Mouse (Mus musculus) bone marrow, adult 2 months (tissue): ENCODE data around the gene Abca9. TPM values are rescaled to one million over a fixed set of nuclear protein-coding genes. Genes with fewer than 3 reads are reported as not detected.

Experiments
- H3K27ac ChIP-seq: fragments of 200-500 bp; 2 replicates; pipeline ENCODE4 v1.5.1; 2012; ENCODE audit warnings: low read depth, mild to moderate bottlenecking, control low read depth, inconsistent platforms, low read length; ENCODE audit not compliant: control insufficient read depth, poor library complexity, insufficient read depth
- H3K4me1 ChIP-seq: fragments of 200-500 bp; 2 replicates; pipeline ENCODE4 v1.6.1; 2011; ENCODE audit warnings: low read length; ENCODE audit not compliant: control insufficient read depth, insufficient read depth
- H3K4me3 ChIP-seq: fragments of 200-500 bp; replicated peaks from 2 replicates; pipeline ENCODE3; 2011; ENCODE audit warnings: mild to moderate bottlenecking, low read depth, low read length, control low read depth; ENCODE audit not compliant: control insufficient read depth
- CTCF ChIP-seq: fragments of 200-500 bp; IDR thresholded peaks from 2 replicates; pipeline ENCODE4 v1.5.1; 2011; ENCODE audit warnings: low read length, control low read depth; ENCODE audit not compliant: control insufficient read depth, insufficient read depth
- POLR2A ChIP-seq: fragments of 200-500 bp; IDR thresholded peaks from 2 replicates; pipeline ENCODE4 v1.6.1; 2011; ENCODE audit warnings: low read depth, mild to moderate bottlenecking, control low read depth, low read length, borderline replicate concordance; ENCODE audit not compliant: control insufficient read depth
- WGBS: fragments of 180-500 bp; shearing (Covaris S2); methylation state at CpG from one replicate; pipeline ENCODE4 v1.1.7; 2018; 5-methylcytosine and 5-hydroxymethylcytosine counted together
- polyA plus RNA-seq: library from polyadenylated mRNA; stranded (reverse); fragments of >200 nt; gene quantifications from 2 replicates; pipeline ENCODE4 v1.2.4, GENCODE M21; 2011; ENCODE audit warnings: low replicate concordance; ENCODE audit not compliant: missing spikeins, insufficient read depth, insufficient read length

Gene Abca9
- 0.75 and 2.1 TPM in 2 replicates for polyA plus RNA-seq

DNA sequence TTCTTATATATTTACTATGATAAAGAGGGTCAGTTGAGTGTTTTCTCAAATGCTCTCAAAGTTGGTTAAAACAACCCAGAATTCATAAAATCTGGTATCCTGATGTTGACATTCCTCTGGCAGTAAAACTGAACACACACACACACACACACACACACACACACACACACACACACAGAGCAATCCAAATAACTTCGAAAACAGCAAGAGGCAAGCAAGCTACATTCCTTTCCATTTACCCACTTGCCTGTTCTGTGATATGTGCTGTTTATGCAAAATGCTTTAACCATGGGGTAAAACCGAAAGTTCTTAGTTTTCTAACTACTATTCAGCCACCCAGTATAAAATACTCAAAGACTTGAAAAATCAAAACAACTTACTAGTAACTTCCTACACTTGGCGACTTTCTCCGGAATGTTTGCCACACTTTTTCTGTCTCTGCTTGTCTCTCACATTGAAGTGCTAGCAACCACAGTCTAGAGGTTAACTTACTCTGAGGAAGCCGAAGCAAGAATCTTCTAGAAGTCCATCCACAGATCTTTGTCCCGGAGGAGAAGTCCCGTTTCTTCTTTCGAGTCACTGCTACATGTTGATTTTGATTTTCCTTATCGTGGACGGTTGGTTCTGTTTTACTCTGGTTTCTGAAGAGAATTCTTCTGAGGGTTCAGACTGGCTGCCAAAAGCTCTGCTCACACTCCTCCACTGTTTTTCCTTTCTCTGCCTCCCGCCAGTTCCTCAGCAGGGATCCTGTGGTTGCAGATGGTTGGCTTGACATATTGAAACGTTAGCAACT lies at the start of gene Abca9:
TSS of gene Abca9 (minus strand) at position 738 of the 793 bp plus-strand sequence.
- WGBS = 59% methylated on average over 12 of the region's 12 CpGs
- H3K4me1 ChIP-seq = no peaks in the 10 kb centered on the region
- H3K27ac ChIP-seq = no peak within 1 kb of the TSS
- H3K4me3 ChIP-seq = no peak within 1 kb of the TSS
- no peak for TF ChIP-seq CTCF
- TF ChIP-seq POLR2A = no peak

- Histone ChIP-seq H3K4me3 (no peak overlapping the region), H3K4me1 (no peaks in the 10 kb centered on the region), H3K27ac (no peak overlapping the region)
- no peak for TF ChIP-seq CTCF
- no peak for TF ChIP-seq POLR2A
These were observed 49.1 kb upstream of the Abca9 start for GRCm38 (mm10) chr11:110217118-110217517.

DNA sequence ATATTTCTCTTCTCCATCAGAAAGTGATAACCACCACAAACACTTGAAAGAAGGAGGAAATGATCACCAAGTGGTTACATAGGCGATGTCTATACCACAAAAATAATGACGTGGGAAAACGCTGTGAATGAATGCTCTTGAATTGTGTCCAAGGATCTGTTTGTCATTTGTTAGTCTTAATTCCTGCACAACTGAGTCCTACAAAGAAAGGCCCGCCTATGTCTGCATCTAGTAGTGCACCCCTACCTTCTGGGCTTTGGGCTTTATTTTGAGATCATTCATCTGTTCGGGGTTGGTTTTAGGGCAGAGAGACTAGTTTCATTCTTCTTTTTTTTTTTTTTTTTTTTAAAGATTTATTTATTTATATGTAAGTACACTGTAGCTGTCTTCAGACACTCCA lies 35.9 kb upstream of the Abca9 start:
- TF ChIP-seq CTCF (no peak), POLR2A (no peak)
- no peaks in the 10 kb centered on the region for H3K4me1 ChIP-seq
- WGBS = 73% methylated on average over 5 of the region's 5 CpGs

DNA sequence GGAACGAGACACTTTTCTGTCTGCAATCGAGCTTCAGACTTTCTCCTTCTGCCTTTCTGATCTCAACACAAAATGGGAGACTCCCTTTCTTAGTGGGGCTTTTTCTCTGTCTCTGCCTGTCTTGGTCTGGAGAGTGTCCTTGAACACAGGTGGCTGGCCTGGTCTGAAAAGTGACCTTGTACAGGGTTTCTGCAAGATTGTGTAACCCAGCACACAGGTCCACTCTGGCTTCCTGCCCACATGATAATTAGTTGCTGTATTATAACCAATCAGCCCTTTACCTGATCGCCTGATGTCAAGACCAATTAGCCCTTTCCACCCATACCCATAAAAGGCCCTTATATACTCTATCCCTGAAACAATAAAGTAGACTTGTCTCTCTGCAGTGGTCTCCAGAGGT lies 30.9 kb upstream of the Abca9 start:
- H3K27ac ChIP-seq = no peak overlapping the region
- TF ChIP-seq POLR2A (no peak), CTCF (no peak)
- no peaks in the 10 kb centered on the region for H3K4me1 ChIP-seq
- no peak overlapping the region for H3K4me3 ChIP-seq
- WGBS = 75% methylated on average over 3 of the region's 3 CpGs

More for the DNA sequence above, 35.9 kb upstream of the Abca9 start:
- H3K4me3 ChIP-seq = no peak overlapping the region
- no peak overlapping the region for H3K27ac ChIP-seq

DNA sequence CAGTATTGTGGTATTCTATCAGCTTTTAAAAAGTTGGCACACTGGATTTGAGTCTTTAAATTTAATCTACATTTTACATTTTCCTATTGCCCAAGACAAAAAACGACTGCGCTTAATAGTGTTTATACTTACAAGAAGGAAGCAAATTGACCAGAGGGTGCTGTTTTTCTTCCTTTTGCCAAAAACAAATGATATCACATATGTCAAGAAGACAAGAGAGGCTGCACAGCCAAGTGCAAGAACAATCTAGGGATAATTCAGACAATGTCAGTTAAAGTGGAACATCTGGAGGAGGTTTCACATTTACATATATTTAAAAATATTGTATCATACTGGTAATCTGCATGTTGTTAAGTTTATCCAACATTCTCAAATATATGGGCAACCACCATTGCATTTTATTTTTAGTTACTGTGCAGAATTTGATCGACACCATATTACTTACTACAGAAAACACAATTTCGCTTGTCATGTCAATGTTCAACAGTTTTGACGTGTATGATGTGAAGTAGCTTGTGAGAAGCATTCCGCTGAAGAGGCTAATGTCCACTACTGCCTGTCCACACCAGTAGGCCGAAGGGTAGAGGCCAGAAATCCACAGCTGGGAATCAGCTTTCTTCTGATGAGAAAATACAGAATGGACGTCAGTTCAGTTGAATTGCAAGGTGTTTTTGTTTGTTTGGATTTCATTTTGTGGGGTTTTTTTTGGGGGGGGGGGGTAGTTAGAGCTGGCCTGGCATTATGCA lies 28.7 kb upstream of the Abca9 start:
- no peaks in the 10 kb centered on the region for H3K4me1 ChIP-seq
- TF ChIP-seq CTCF = no peak
- TF ChIP-seq POLR2A = no peak
- H3K27ac ChIP-seq = no peak overlapping the region
- 74% methylated on average over 8 of the region's 8 CpGs for WGBS
- no peak overlapping the region for H3K4me3 ChIP-seq

DNA sequence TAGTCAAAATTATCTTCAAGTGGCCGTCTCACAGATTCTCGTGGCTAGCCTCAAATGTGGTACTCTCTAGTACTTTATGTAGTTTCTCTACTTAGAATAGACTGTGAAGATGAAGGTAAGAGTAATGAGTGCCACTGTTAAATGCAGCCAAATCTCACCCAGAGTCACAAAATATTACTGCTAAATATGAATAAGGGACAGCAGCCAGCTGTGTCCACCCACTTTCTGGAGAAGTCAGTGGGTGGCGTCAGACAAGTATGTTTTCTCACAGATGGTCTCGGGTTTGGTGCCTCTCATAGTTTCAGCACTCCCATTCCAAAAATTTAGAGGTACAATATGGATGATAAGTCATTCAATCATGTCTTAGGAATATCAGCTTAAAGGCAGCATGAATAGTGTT lies 27.3 kb upstream of the Abca9 start:
- Histone ChIP-seq H3K27ac (no peak overlapping the region), H3K4me3 (no peak overlapping the region), H3K4me1 (no peaks in the 10 kb centered on the region)
- TF ChIP-seq CTCF (no peak), POLR2A (no peak)
- 74% methylated on average over 4 of the region's 4 CpGs for WGBS

DNA sequence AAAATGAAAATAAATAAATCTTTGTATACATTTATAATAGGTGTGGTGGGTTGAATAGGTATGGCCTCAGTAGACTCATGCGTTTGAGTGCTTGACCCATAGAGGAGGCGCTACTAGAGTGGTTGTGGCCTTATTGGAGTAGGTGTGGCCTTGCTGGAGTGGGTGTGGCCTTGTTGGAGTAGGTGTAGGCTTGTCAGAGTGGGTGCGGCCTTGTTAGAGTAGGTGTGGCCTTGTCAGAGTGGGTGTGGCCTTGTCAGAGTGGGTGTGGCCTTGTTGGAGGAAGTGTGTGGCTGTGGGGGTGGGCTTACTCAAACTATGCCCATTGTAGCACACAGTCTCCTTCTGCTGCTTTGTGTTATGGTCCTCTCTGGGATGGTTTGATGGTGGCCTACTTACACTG lies 3.2 kb upstream of the Abca9 start:
- Histone ChIP-seq H3K4me1 (no peaks in the 10 kb centered on the region), H3K4me3 (no peak overlapping the region), H3K27ac (no peak overlapping the region)
- TF ChIP-seq POLR2A (no peak), CTCF (no peak)
- 88% methylated on average over 3 of the region's 3 CpGs for WGBS

DNA sequence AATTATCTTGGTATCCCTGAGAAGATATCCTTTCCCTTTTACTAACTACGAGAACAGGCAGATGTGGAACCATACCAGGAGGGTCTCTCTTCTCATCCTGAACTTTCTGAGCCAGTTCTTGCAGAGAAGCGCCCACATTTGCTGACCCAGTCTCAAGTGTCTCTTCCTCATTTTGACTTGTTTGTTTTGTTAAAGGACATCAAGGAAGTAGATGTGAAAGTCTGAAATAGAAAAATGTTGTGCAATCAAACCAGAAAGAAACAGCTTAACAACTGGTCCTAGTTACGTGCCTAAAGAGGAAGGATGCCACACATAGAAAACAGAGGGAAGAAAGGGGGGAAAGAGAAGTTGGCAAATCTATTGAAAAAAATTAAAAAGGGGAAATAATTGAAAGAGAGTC lies 2.2 kb downstream of the Abca9 start:
- TF ChIP-seq POLR2A = no peak
- TF ChIP-seq CTCF = no peak
- H3K27ac ChIP-seq = no peak overlapping the region; the same call in 1 of the 2 replicates

More for the DNA sequence above, 2.2 kb downstream of the Abca9 start:
- Histone ChIP-seq H3K4me1 (no peaks in the 10 kb centered on the region), H3K4me3 (no peak overlapping the region)
- WGBS = 5% methylated on average over 3 of the region's 3 CpGs
